Mouse (Mus musculus): ENCODE data around the gene Med14.

Gene Med14

DNA sequence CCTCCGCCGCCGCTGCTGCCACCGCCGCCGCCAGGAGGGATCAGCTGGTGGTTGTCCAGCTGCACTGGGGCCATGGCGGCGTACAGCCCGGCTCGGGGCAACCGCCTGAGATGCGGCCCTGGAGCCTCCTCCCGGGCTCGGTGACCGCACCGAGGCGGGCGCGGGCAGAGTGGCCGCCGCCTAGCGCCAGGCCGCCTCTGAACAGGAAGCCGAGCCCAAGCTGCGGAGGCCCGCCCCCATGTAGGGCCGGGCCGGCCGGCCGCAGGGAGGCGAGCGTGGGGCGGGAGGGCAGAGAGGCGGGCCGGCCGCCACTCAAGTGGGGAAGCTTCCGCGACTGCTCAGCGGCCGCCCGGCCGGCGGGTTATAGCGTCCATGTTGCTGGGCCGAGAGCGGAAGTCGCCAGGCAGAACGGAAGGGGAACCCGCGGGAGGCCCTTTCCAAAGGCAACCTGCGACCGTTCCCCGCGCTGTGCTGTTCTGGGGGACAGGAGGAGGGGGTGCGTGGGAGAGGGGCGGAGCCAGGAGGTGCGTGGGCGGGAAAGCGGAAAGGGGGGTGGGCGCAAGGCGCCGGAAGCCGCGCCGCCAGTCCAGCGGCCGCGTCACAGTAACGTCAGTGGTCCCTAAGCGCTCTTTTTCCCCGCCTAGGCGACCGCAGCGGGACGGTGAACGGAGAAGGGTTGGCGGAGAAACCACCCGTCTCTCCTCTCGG, at the start of gene Med14:
Gene Med14 (minus strand): TSS at position 448 of the 708 bp plus-strand sequence.
- peak; percentile 88 for DNase-seq (ENCODE audit: extremely low read depth, low read depth)

DNA sequence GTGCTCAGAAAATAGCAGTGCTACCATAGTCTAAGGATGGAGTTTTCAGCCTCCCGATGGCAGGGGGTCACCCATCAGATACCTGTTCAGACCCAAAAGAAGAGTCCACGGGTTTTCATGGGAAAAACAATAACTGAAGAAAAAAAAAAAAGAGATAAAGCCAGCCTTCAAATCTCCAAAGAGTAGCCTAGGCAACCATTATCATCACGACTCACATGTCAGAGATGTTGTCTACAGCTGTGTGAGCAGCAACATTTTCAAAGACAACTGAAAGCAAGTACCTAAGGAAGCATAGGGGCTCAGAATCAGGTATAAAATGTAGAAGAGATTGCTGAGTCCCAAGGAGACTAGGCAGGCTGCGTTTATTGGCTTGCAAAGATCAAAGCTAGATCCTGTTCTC, 38.7 kb upstream of the Med14 start:
- DNase-seq (ENCODE audit: extremely low read depth, low read depth), result no peak

DNA sequence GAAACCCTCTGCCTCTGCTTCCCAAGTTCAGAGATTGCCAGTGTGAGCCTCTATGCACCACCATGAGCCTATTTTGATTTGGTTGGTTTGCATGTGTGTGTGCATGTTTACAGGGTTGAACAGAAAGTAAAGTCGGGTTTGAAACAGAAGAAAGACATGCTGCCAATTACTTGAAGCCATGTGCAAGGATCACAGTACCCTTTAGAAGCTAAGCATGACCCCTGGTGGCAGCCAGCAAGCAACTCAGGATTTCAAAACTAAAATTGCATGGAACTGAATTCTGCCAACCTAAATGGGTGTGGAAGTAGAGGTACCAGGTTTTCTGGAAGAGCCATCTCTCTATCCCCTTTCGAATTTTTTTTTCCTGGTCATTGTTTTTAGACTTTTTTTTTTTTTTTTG, 33.0 kb upstream of the Med14 start:
- DNase-seq (ENCODE audit: extremely low read depth, low read depth), result peak; percentile 30

DNA sequence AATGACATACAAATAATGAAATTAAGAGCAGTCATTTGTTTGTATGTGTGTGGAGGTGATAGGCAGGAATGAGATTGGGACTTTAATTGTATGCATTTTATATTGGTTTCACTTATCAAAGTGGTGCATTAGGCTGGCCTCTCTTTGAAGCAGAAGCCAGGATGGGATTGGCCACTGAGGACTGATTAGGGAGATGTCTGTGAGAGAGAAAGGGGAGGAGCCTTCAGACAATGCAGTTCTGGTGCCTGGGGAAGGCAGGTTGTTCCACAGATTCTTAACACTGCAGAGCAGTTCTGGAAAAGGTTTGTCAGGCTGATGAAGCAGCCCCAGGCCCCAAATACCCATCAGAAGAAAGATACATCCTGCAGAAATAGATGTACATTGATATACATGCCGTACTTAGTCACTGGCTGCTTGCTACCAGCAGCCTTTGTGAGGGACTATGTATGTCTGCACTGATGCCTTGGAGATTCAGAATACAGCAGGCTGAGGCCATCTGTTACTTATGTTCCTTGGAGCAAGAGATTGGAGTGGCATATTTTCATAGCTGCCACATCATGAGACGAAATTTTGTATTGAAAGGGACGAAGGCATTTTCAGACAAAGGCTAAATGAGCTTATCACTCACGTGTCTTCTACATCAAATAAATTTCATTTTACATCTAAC, 29.9 kb upstream of the Med14 start:
- DNase-seq (ENCODE audit: extremely low read depth, low read depth), result no peak

DNA sequence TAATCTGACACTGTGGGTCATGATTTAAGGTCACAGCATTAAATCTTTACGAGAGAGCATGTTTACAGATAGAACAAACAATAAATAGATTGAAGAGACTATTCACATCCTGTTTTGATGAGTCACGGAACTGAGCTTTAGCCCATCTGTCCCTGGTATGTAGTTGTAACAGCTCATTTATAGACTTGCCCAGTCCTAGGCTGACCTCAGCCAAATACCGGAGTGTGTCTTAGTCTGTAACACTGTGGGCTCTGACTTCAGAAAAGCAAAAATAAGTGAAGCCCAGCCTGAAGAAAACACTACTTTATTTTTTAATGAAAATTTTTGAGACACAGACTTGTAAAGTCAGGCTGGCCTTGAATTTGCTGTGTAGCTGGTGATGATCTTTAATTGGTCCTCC, 11.4 kb upstream of the Med14 start:
- no peak for DNase-seq (ENCODE audit: extremely low read depth, low read depth)

DNA sequence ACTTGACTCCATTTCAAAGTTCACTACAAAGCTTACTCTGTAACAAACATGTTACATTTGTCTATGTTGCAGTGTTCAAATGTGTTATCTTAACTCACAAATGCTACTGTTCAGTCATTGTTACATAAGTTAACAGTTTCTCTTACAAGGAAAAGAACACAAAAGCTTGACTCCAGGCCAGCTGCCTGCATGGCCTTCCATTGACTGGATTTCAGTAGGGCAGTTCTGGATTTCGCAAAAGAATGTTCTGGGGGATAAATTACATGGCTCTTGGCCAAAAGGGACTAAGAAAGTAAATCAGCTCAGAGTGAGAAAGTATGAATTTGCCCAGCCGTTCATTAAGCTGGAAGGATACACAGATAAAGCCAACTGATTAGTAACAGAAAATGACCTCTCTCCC, 9.7 kb upstream of the Med14 start:
- no peak for DNase-seq (ENCODE audit: extremely low read depth, low read depth)

DNA sequence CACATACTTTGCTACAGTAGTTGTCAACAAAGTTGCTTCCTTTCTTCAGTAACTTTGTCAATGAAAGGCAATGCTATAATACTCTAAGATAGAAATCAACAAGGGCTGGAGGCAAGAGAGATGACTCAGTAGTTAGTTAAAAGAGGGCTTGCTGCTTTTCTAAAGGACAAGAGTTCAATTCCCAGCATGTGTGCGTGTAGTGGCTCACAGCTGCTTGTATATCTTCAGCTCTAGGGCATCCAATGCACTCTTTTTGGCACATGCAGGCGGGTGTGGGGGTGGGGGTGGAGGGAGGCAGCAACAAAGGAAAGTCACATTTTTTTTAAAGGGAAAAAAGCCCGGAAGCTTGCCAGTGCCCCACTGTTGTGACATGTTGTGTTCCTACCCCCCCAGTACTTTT, 6.7 kb upstream of the Med14 start:
- no peak for DNase-seq (ENCODE audit: extremely low read depth, low read depth)

DNA sequence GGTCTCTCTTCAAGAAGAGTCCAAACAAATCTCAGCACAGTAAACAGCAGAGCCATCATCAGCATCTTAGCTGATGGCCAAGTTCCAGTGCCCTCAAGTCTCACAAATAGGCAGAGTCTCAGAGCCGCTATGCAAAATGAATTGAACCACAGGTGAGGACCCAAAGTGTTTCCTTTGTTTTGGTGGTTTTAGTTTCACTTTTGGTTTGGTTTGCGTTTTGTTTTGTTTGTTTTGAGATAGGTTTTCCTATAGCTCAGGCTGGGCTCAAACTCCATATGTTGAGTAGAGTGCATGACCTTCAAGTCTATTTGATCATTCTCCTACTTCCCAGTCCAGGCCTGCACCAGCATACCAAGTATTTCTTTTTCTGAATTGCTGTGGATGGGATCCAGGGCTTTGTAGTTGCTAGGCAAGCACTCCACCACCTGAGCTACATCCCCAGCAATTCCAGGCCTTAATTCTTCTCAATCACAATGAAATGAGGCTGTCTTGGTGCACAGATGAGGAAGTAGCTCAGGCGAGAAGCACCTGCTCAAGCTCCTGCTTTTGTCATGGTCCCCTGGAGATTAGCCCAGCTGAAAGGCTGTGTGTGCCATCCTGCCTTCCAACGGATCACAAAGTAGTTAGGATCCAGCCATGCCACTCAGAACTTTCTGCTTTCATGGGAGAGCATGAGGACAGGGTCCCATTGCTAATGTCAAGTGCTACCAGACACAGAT, 5.1 kb upstream of the Med14 start:
- peak; percentile 33 for DNase-seq (ENCODE audit: extremely low read depth, low read depth)

DNA sequence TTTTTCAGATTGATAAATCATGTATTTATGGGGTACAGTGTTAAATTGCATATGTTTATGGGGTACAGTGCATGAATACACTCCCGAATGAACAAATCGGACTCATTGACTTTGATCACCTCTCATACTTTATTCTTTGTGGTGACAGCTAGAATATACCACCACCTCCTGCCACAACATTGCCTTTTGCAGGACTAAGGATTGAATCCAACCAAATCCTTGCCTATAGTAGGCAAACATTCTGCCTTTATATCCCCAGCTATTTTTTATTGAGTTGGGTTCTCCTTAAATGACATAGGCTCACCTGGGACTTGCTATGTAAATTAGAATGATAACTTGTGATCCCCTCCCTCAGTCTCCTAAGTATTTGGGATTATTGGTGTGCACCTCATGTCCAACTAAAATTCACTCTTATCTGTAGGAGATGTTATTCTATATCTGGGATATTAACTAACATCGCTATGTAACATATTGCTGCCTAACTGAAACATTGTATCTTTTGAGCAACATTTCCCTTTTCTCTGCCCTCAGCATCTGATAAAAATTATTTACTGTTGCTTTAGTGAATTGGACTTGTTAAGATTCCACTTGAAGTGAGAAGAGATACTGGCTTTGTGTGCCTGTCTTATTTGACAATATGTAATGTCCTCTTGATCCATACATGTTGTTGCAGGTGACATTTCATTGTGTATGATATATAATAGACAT, 1.4 kb upstream of the Med14 start:
- DNase-seq (ENCODE audit: extremely low read depth, low read depth), result peak; percentile 26

DNA sequence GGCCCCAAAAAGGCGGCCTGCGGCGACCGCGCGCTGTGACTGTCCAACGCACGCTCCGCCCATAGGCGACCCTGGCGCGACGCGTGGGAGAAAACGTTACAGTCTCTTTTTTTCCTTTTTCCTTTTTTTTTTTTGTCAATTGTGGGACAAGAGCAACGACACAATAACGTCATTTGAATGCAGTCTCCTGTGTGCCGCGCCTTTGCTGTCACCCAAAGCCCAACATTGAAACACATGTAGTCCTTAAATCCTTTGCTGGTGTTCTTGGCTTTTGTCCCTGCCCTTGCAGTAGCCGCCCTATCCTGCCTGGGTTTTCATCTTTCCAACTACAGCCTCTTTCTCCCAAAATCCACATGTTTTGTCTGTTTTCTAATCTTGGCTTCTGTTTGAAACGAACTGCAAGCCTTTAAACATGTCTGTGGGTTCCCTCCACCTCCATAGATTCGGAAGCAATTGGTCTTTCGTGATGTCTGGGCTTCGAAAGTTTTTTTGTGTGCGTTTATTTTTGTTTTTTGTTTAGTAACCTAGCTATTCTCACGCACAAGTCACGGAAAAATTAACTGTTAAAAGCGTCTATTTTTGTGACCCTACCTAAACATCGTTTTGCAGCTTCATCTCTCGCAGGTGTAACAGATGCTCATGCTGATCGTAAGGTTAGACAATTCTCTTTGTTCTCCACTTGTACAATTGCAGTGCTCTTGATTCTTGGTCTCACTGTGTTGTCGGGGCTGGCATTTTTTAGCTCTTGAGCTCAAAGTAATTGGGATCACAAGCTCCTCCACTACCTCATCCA, 657 bp upstream of the Med14 start:
- peak; percentile 60 for DNase-seq (ENCODE audit: extremely low read depth, low read depth)

DNA sequence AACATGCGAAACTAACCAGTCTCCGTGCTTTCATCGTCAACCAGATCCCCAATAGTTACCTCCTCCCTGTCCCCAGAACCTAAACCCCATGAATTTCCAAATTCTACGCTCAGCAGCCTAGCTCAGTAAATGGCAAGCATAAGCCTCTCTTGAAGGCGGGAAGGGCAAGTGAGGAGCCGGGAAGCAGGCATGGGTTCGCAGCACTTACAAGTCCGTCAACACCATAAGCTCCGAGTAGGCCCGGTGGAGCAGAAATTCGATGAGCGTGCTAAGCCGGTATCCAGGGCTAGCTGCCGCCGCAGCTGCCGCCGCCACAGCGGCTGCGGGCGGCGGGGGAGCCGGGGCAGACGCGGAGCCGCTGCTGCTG, 631 bp downstream of the Med14 start:
- peak; percentile 50 for DNase-seq (ENCODE audit: extremely low read depth, low read depth)

DNA sequence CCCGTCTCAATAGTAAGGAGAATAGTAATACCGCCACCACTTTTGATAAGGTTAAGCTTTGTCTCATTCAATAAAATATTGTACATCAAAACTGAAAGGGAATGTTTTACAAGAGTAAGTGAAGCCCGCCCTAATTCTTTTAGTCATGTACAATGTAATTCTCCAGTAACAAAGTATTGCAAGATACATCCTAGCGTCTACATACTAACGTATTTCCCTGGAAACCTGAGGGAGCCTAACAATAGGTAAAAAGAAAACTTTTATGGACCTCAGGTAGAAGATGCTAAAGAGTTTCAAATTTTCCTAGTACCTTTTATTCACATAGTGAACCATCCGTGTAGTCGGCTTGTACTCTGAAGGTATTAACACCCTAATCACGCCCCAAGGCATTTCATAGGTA, 1.4 kb downstream of the Med14 start:
- DNase-seq (ENCODE audit: extremely low read depth, low read depth), result peak; percentile 20

DNA sequence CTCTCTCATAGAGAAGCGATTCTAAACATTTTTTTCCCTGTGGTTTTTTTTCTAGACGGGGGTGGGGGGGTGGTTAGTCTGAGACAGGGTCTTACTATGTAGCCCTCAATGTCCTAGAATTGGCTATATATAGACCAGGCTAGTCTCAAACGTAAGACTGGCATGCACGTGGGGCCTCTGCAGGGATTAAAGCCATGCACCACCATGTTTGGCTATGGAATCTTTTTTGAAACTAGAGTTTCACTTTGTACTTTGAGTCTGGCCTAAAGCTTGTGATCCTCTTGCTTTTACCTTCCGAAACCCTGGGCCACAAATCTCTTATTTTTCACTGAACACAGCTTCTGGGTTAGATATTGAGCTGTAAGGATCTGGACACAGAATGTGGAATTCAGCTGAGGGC, 2.2 kb downstream of the Med14 start:
- no peak for DNase-seq (ENCODE audit: extremely low read depth, low read depth)

DNA sequence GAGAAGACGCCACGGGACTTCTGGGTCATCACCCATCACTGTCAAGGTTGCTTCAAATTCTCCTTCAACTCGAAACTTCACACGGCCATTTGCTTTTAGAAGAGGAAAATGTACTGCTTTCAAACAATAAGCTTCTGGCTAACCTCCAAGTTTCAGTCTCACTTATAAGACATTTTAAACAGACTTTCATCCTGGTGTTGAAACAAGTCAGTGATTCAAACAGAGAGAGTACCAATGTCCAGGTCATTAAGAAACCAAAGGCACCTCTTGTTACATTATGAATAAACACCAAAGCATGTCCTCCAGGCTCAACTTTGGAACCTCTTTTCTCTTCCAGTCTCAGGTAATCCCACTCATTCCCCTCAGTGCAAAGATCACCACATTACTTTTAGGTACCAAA, 14.0 kb downstream of the Med14 start:
- DNase-seq (ENCODE audit: extremely low read depth, low read depth), result no peak

DNA sequence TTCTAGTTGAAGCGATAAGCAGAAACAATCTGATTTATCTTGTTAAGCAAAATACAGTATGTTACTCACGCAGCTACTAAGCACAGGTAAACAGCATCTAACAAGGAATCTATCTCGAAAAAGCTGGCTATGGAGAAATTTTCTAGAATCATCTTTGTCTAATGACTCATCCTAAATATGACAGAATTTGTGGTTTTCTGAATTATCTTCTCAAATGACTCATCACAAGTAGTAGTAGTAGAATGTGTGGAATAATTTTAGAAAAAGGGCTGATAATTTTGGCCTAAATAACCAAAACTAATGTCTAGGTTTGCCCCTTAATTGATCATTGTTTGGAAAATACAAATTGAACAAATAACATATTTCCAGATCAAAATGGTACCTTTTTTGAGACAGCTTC, 15.1 kb downstream of the Med14 start:
- DNase-seq (ENCODE audit: extremely low read depth, low read depth), result no peak

DNA sequence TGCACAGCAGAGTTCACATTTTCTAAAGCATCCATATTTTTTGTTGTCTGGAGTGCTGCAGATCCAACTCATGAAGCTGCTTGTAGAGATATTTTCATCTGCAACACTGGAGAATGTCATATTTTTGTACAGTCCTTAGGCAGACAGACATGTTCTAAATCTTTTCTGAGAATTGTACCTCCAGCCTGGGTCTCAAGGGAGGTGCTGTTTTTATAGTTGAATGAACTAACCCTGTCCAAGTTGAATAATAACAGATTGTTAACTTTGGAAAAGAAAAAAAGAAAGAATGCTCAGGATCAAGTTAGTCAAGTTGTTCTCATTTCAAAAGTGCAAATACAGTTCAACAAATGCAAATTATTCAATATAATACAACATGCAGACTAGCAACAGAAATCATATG, 21.5 kb downstream of the Med14 start:
- DNase-seq (ENCODE audit: extremely low read depth, low read depth), result no peak

DNA sequence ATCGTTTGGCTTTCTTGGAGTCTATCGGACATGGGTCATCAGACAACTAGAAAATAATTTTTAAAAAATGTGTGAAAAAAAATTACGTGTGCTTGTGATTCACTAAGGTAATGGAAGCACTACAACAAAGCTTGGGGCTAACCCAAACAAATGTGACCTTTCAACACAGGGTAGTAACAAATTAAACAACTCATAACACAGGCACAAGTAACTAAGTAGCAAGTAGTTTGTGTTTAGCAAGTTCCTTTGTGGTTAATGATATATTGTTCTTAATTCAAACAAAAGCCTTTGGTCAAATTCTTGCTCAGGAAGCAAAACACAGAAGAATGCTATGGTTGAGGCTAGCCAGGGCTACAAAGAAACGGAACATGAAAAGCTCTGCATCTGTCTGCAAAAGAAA, 45.8 kb downstream of the Med14 start:
- DNase-seq (ENCODE audit: extremely low read depth, low read depth), result no peak

DNA sequence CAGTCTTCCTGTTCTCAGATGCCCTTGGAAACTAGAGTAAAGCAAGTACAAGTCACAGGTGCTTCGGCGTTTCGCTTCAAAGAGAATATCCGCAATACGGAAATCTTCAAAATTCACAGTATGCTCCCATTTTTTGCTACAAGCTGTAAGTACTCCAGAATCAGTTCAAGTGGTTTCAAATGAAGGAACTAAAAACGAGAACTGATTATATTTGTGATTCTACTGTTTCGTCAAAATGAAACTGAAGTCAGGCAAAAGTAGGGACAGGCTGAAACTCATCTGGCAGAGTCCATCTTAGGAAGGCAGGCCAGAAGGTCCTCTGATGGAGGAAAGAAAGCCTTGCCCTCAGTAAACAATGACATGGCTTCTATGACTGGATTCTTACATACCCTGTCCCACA, 48.1 kb downstream of the Med14 start:
- DNase-seq (ENCODE audit: extremely low read depth, low read depth), result no peak

DNA sequence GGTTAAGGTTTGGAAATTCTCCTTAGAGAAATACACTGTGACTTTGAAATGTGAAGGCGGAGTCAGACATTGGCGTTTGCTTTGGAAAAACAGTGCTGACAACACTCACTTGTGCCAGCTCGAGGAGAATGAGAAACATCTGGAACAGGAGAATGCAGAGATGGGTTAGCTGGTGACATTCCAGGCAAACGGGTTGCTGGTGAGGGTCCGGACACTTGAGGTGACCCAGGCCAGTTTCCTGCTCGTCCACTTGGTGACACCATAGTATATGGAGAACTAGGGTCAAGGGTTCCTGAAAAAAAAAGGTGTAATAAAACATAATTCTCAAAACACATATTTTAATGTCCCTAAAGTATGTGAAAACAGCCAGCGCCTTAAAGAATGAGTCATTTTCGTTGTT, 75.0 kb downstream of the Med14 start:
- DNase-seq (ENCODE audit: extremely low read depth, low read depth), result no peak

DNA sequence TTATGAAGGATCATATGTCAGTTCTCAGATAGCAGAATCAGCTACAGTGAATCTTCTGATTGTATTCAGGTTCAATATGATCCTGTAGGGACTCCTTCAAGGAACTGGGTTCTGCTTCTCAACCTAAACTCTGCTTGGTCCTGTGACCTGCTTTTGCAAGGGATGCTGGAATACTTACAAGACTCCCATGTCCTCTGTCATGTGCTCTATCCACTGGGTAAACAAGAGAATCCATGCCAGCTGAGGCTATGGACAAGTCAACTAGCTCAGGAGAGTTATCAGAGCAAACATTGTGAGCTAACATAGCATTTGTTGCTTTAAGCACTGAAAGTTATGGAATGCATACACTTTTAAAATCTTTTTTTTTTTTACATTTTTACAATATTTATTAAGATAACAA, 75.8 kb downstream of the Med14 start:
- DNase-seq (ENCODE audit: extremely low read depth, low read depth), result no peak

DNA sequence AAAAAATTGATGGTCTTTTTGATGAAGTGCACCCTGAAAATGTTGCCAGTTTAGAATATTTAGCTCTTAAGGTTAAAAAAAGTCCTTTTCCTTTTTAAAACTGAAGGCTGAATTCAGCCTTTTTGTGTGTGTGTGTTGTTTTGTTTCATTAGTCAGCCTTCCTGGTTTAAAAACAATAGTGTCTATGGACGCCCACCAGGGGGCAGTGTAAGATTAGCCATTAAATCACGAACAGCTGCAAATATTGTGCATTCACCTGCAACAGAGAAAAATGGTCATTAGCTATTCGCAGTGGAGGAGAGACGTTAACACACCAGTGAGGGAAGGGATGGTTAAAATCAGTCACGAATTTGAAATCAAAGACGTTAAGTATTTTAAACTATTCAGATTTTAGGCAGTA, 84.5 kb downstream of the Med14 start:
- peak; percentile 39 for DNase-seq (ENCODE audit: extremely low read depth, low read depth)

All from MEL-GATA-1-ER (cell line).